Mouse (Mus musculus): ENCODE data around the gene Sit1. TPM values are rescaled to one million over a fixed set of nuclear protein-coding genes. Genes with fewer than 3 reads are reported as not detected.
A peak's percentile ranks its signal among the peaks of the same experiment; 100 is the strongest.
"Not testable (repeated sequence)": the region's sequence is repeated elsewhere in the genome, so short reads cannot be mapped to it uniquely, and the experiment has no call there.

The Sit1 gene
- polyA plus RNA-seq, 1 experiment from 2014 or later: not detected

GRCm38 (mm10) chr4:43485666-43486065 lies 2.1 kb upstream of the Sit1 start:
- H3K4me1 ChIP-seq (replicated peaks; ENCODE audit: control insufficient read depth, insufficient read depth, low read length); H3K4me3 ChIP-seq (ENCODE audit: low read depth, low read length); H3K27me3 ChIP-seq (ENCODE audit: control insufficient read depth, insufficient read depth, low read length); ATAC-seq (replicated peaks; ENCODE audit: low FRiP score); H3K9me3 ChIP-seq (ENCODE audit: control insufficient read depth, low read length); H3K27ac ChIP-seq (ENCODE audit: low read depth, low read length); H3K4me2 ChIP-seq (ENCODE audit: low read depth, low read length, severe bottlenecking); DNase-seq (ENCODE audit: low spot score); H3K9ac ChIP-seq (ENCODE audit: low read length); H3K36me3 ChIP-seq (ENCODE audit: control insufficient read depth, insufficient read depth, low read length): not testable (repeated sequence)
- 80% methylated on average over 5 of the region's 5 CpGs for WGBS

DNA sequence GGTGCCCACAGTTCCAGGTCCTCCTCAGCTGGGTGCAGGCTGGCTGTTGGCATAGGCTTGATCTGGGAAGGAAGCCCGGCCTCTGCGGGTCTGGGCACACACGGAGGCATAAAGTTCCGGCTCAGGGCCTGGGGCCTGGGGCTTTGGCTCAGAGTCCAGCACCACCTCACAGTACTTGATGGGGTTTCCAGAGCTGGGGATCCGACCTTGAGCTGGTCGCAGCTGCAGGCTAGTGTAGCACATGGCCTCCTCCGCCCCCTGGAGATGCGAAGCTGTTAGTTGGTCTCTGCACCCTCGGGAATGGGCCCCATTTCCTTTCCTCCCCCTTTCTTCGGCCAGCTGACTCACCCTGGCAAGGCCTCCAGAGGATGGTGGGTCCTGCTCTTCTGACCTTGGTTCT lies 943 bp downstream of the Sit1 start:
- Histone ChIP-seq H3K36me3 (ENCODE audit: control insufficient read depth, insufficient read depth, low read length) (no peaks in the 10 kb centered on the region), H3K4me2 (ENCODE audit: low read depth, low read length, severe bottlenecking) (no peak overlapping the region), H3K9me3 (ENCODE audit: control insufficient read depth, low read length) (no peaks in the 10 kb centered on the region), H3K27ac (ENCODE audit: low read depth, low read length) (no peak overlapping the region), H3K4me3 (ENCODE audit: low read depth, low read length) (no peak overlapping the region), H3K9ac (ENCODE audit: low read length) (no peak overlapping the region), H3K27me3 (ENCODE audit: control insufficient read depth, insufficient read depth, low read length) (no peaks in the 10 kb centered on the region), H3K4me1 (replicated peaks; ENCODE audit: control insufficient read depth, insufficient read depth, low read length) (no peaks in the 10 kb centered on the region)
- no peak for ATAC-seq (replicated peaks; ENCODE audit: low FRiP score)
- DNase-seq (ENCODE audit: low spot score): no peak
- 75% methylated on average over 10 of the region's 10 CpGs for WGBS

GRCm38 (mm10) chr4:43481894-43482456 lies 1.6 kb downstream of the Sit1 start:
- no peaks in the 10 kb centered on the region for H3K4me1 ChIP-seq (replicated peaks; ENCODE audit: control insufficient read depth, insufficient read depth, low read length)
- no peaks in the 10 kb centered on the region for H3K36me3 ChIP-seq (ENCODE audit: control insufficient read depth, insufficient read depth, low read length)
- no peaks in the 10 kb centered on the region for H3K27me3 ChIP-seq (ENCODE audit: control insufficient read depth, insufficient read depth, low read length)
- ATAC-seq (replicated peaks; ENCODE audit: low FRiP score): no peak
- H3K9ac ChIP-seq (ENCODE audit: low read length): no peak overlapping the region
- no peak overlapping the region for H3K27ac ChIP-seq (ENCODE audit: low read depth, low read length)
- H3K9me3 ChIP-seq (ENCODE audit: control insufficient read depth, low read length): no peaks in the 10 kb centered on the region
- H3K4me2 ChIP-seq (ENCODE audit: low read depth, low read length, severe bottlenecking): no peak overlapping the region
- no peak for DNase-seq (ENCODE audit: low spot score)
- no peak overlapping the region for H3K4me3 ChIP-seq (ENCODE audit: low read depth, low read length)
- 78% methylated on average over 7 of the region's 7 CpGs for WGBS

- no peaks in the 10 kb centered on the region for H3K27me3 ChIP-seq (ENCODE audit: control insufficient read depth, insufficient read depth, low read length)
- no peak overlapping the region for H3K4me3 ChIP-seq (ENCODE audit: low read depth, low read length)
- ATAC-seq (replicated peaks; ENCODE audit: low FRiP score) (no peak), DNase-seq (ENCODE audit: low spot score) (no peak)
- no peaks in the 10 kb centered on the region for H3K9me3 ChIP-seq (ENCODE audit: control insufficient read depth, low read length)
- no peak overlapping the region for H3K27ac ChIP-seq (ENCODE audit: low read depth, low read length)
- no peak overlapping the region for H3K9ac ChIP-seq (ENCODE audit: low read length)
- no peaks in the 10 kb centered on the region for H3K4me1 ChIP-seq (replicated peaks; ENCODE audit: control insufficient read depth, insufficient read depth, low read length)
- H3K36me3 ChIP-seq (ENCODE audit: control insufficient read depth, insufficient read depth, low read length): no peaks in the 10 kb centered on the region
- 90% methylated on average over 5 of the region's 5 CpGs for WGBS
- H3K4me2 ChIP-seq (ENCODE audit: low read depth, low read length, severe bottlenecking): no peak overlapping the region
Observed at GRCm38 (mm10) chr4:43480985-43481384, 2.5 kb downstream of the Sit1 start.

DNA sequence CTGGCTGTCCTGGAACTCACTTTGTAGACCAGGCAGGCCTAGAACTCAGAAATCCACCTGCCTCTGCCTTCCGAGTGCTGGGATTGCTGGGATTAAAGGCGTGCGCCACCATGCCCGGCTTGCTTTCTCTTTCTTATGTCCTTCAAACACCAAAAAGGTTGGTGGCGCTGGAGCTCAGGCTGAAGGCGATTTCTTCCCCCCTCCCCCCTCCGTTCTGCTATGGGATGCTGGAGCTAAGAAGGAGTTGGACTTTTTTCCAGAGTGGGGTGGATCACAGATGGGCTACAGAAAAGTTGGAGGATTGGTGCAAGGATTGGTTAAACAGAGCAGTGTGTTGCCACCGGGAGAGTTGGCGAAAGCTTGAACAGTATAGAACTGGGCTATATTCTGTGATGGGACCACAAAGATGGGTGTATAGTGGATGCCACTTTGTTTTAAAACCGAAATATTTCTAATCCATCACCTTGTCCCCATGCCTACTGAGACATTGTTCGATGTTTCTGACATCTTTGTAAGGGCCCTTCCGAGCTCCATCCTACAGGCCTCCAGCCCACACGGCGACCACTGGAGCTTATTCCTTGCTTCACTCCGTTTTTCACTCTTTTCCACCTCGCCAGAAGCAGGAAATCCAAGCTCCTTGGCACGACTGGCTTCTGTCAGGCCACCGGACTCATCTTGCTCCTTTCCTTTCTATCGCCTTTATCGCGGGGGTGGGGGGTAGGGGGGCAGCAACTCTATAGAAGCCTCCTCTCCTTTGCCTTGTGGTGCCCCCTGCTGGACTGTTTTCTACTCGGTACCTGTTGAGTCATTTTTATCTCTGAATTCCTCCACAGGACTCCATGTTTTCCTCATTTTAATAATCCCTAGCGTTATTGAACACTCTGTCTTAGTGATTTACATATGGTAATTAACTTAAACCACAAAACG lies 4.4 kb downstream of the Sit1 start:
- H3K9me3 ChIP-seq (ENCODE audit: control insufficient read depth, low read length): no peaks in the 10 kb centered on the region
- WGBS: 48% methylated on average over 24 of the region's 24 CpGs
- no peaks in the 10 kb centered on the region for H3K36me3 ChIP-seq (ENCODE audit: control insufficient read depth, insufficient read depth, low read length)
- H3K4me3 ChIP-seq (ENCODE audit: low read depth, low read length): no peak overlapping the region
- no peak overlapping the region for H3K9ac ChIP-seq (ENCODE audit: low read length)
- ATAC-seq (replicated peaks; ENCODE audit: low FRiP score): no peak
- no peak overlapping the region for H3K27ac ChIP-seq (ENCODE audit: low read depth, low read length)
- DNase-seq (ENCODE audit: low spot score): peak; percentile 80
- no peaks in the 10 kb centered on the region for H3K27me3 ChIP-seq (ENCODE audit: control insufficient read depth, insufficient read depth, low read length)
- 0 out of 2 replicates have a peak overlapping the region, but pooled peaks have one; percentile 8 for H3K4me2 ChIP-seq (ENCODE audit: low read depth, low read length, severe bottlenecking)
- H3K4me1 ChIP-seq (replicated peaks; ENCODE audit: control insufficient read depth, insufficient read depth, low read length): no peaks in the 10 kb centered on the region

GRCm38 (mm10) chr4:43478534-43478858 lies 5.0 kb downstream of the Sit1 start:
- peak overlapping the region; percentile 46; the same call in 1 of the 2 replicates for H3K9ac ChIP-seq (ENCODE audit: low read length)
- H3K4me3 ChIP-seq (ENCODE audit: low read depth, low read length): peak overlapping the region; percentile 15
- no peak; the same call in 1 of the 2 replicates for ATAC-seq (replicated peaks; ENCODE audit: low FRiP score)
- no peak overlapping the region for H3K27ac ChIP-seq (ENCODE audit: low read depth, low read length)
- no peaks in the 10 kb centered on the region for H3K36me3 ChIP-seq (ENCODE audit: control insufficient read depth, insufficient read depth, low read length)
- H3K9me3 ChIP-seq (ENCODE audit: control insufficient read depth, low read length): no peaks in the 10 kb centered on the region
- WGBS: 56% methylated on average over 8 of the region's 8 CpGs
- H3K27me3 ChIP-seq (ENCODE audit: control insufficient read depth, insufficient read depth, low read length): no peaks in the 10 kb centered on the region
- H3K4me1 ChIP-seq (replicated peaks; ENCODE audit: control insufficient read depth, insufficient read depth, low read length): no peaks in the 10 kb centered on the region
- H3K4me2 ChIP-seq (ENCODE audit: low read depth, low read length, severe bottlenecking): peak overlapping the region; percentile 40
- no peak for DNase-seq (ENCODE audit: low spot score)

- no peaks in the 10 kb centered on the region for H3K27me3 ChIP-seq (ENCODE audit: control insufficient read depth, insufficient read depth, low read length)
- H3K4me2 ChIP-seq (ENCODE audit: low read depth, low read length, severe bottlenecking): peak overlapping the region; percentile 40
- no peaks in the 10 kb centered on the region for H3K36me3 ChIP-seq (ENCODE audit: control insufficient read depth, insufficient read depth, low read length)
- ATAC-seq (replicated peaks; ENCODE audit: low FRiP score) (peak; percentile 93), DNase-seq (ENCODE audit: low spot score) (peak; percentile 88)
- no peak overlapping the region for H3K27ac ChIP-seq (ENCODE audit: low read depth, low read length)
- no peaks in the 10 kb centered on the region for H3K4me1 ChIP-seq (replicated peaks; ENCODE audit: control insufficient read depth, insufficient read depth, low read length)
- peak overlapping the region; percentile 46; the same call in 1 of the 2 replicates for H3K9ac ChIP-seq (ENCODE audit: low read length)
- peak overlapping the region; percentile 15 for H3K4me3 ChIP-seq (ENCODE audit: low read depth, low read length)
- H3K9me3 ChIP-seq (ENCODE audit: control insufficient read depth, low read length): no peaks in the 10 kb centered on the region
- WGBS: 19% methylated on average over 11 of the region's 11 CpGs
Observed at GRCm38 (mm10) chr4:43477857-43478533, 5.5 kb downstream of the Sit1 start.

DNA sequence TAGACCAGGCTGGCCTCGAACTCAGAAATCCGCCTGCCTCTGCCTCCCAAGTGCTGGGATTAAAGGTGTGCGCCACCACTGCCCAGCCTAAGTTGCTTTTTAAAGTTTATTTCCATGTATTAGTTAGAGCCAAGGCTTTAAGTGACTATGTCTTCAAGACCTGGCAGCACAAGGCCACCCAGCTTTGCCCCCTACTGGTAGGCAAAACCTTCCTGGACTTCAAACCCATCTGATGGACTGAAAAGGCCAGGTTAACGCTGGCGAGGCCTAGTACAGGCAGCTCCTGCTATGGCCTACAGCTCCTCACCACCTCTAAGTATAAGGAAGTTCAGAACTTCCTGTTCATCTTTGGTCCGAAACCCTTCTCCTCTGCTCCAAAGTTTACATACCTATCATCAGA lies 6.9 kb downstream of the Sit1 start:
- WGBS: 89% methylated on average over 4 of the region's 6 CpGs
- H3K4me2 ChIP-seq (ENCODE audit: low read depth, low read length, severe bottlenecking): no peak overlapping the region
- H3K9me3 ChIP-seq (ENCODE audit: control insufficient read depth, low read length): no peaks in the 10 kb centered on the region
- H3K9ac ChIP-seq (ENCODE audit: low read length): no peak overlapping the region
- no peak overlapping the region for H3K4me3 ChIP-seq (ENCODE audit: low read depth, low read length)
- DNase-seq (ENCODE audit: low spot score) (no peak), ATAC-seq (replicated peaks; ENCODE audit: low FRiP score) (no peak)
- no peaks in the 10 kb centered on the region for H3K36me3 ChIP-seq (ENCODE audit: control insufficient read depth, insufficient read depth, low read length)
- H3K27me3 ChIP-seq (ENCODE audit: control insufficient read depth, insufficient read depth, low read length): no peaks in the 10 kb centered on the region
- no peaks in the 10 kb centered on the region for H3K4me1 ChIP-seq (replicated peaks; ENCODE audit: control insufficient read depth, insufficient read depth, low read length)
- no peak overlapping the region for H3K27ac ChIP-seq (ENCODE audit: low read depth, low read length)

Data from forebrain, embryonic 11.5 days (tissue).